Mouse (Mus musculus) activated CD4-positive, CD25-positive, alpha-beta regulatory T cell (primary cell): ENCODE data around the gene Fem1b. TPM values are rescaled to one million over a fixed set of nuclear protein-coding genes. Genes with fewer than 3 reads are reported as not detected.

ENCODE experiments used
- polyA plus RNA-seq, 2 experiments: library from polyadenylated mRNA; unstranded; fragments of 100-300 nt; shearing (Covaris generic); gene quantifications; one replicate each; pipeline ENCODE4 v1.2.1; 2017

Fem1b gene
- polyA plus RNA-seq, result 10 to 100 TPM in 1 of 2 experiments, 1 to 10 TPM in 1; 6.8 to 12.2 TPM

DNA sequence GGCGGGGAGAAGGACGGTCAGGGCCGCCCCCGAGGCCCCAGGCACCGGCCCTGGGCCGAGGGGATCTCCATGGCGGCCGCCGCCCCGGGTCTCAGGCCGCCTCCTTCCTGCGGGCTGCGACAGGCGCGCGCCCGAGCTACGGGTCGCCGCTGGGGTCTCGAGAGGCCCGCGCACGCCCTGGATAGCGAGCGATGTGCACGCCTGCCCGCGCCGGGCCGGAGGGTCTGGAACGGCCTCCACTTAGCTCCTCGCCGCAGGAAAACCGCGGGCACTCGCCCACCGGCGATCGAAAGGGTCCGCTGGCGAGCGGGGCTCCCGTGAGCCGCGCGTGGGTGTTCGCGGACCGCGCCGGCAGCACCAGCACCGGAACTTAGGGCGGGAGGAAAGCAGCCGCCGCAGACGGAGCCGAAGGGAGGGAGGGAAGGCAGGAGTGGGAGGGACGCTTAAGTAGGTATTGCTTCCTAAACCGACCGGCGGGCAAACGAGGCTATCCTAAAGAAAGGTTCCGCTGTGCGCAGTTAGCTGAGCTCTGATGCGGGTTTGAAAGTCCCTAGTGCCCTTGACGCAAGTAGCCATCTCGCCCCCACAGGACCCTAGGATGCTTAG is at the start of gene Fem1b:
Gene Fem1b, minus strand, starts transcription at position 419 of the 606 bp plus-strand sequence.

DNA sequence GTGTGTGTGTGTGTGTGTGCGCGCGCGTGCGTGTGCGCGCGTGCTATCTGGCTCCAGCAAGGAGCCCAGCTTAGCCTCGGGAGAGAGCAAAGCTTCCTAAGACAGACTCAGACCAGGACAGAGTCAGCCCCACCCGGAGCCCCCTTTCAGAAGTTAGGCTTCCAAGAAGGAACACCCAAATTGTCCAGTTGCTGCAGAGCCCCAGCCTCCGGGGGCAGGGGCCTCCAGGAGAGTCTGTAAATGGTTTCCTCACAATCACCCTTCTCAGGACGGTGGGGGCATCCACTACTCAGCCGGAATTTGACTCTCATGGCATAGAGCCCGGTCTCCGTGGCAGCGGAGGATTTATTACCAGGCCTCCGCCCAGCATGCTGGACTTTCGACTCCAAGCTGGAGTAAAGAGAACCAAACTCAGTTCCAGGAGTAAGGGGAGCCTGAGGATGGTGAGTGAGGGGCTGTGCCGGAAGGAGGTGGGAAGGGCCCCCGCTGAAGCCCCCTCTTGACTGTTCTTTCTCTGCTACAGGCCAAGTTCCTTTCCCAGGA is 46.1 kb upstream of the Fem1b start, which contains the start of gene Calml4:
Gene Calml4, plus strand, starts transcription at position 362 of the 543 bp plus-strand sequence.

DNA sequence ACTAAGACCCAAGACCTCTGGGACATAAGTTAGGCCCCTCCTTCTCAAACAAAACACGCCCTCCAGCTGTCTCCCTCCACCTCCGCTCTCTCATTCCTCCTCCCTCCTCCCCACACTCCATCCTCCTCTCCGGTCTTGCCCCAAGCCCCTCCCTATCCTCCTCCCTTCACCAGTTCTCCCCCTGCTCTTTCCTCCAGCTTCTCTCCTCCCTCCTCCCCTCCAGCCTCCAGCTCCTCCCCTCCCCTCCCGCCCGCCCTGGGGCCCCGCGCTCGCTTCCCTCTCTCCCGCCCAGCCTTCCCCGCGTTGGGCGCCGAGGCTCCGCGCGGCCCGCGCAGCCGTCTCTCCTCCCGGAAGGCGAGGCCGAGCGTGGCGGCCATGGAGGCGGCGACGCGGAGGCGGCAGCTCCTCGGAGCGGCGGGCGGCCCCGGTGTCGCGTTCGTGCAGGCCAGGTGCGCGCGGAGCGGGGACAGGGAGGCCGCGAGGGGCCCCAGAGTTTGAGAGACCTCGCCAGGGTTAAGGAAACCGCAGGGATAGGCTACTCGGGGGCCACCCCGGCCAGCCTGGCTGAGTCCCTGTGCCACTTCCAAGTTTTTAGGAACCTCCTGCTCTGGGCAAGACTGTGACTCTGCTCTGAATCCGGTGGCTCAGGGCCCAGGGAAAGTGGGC is 26.9 kb upstream of the Fem1b start, which contains the start of gene Cln6:
Gene Cln6, plus strand, starts transcription at position 280 of the 666 bp plus-strand sequence.

Other genes starting within 250 kb of the Fem1b start
- under 1 TPM in 1 of 2 experiments, not detected in 1; 0.16 TPM for gene Itga11, start 134.1 kb downstream of the Fem1b start, polyA plus RNA-seq
- gene Cln6, start 26.9 kb upstream of the Fem1b start, polyA plus RNA-seq, result 10 to 100 TPM; 13.1 to 14.0 TPM
- gene Calml4, start 46.1 kb upstream of the Fem1b start, polyA plus RNA-seq, result 1 to 10 TPM in 1 of 2 experiments, not detected in 1; 1.7 TPM
- 10 to 100 TPM; 88.6 to 96.4 TPM for gene Pias1, start 176.0 kb upstream of the Fem1b start, polyA plus RNA-seq